Mouse (Mus musculus): Measurements from ENCODE around the gene Cdh10. TPM values are rescaled to one million over a fixed set of nuclear protein-coding genes. Genes with fewer than 3 reads are reported as not detected.

Gene Cdh10
- polyA plus RNA-seq (2012; rRNA removed; ENCODE audit: low replicate concordance) = 0.08 TPM in 1 of 2 replicates, not detected in the other

GRCm38 (mm10) chr15:18818185-18818973, at the start of gene Cdh10:
Cdh10 (plus strand) TSS chr15:18818947.

